9 mouse cellular contexts compared by ENCODE assay signal in the genomic region with DNA sequence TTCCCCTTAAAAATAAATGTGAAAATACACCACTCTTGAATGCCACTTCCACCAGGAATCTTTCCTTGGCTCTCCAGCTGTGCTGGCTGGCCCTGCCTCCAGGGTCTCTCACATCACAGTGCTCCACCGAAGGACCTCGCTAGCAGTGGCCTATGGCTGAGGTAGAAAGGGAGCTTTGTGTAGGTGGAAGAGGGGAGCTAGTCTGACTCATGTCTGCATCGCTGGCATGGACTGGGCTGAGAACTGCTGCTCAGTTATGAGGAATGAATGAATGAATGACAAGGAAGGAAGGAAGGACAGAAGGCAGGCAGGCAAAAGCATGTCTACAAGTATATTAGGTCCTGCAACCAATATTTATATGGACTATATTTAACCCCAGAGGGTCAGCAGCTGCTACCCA. TPM values are rescaled to one million over a fixed set of nuclear protein-coding genes. Genes with fewer than 3 reads are reported as not detected.
A peak's percentile ranks its signal among the peaks of the same experiment; 100 is the strongest.
DNase-seq lines count a peak whose midpoint lies in the region; ATAC-seq and TF ChIP-seq lines count a peak whose summit lies in the region.
"Had no signal": no experiment of that assay in that cellular context is flagged by ENCODE, and none has a peak within 500 bp of the region (broad histone marks: within the 10 kb centered on the region; RNA-seq: fewer than 3 reads in every experiment).

No protein-coding gene starts in this region.

- peak overlapping the region; percentile 17; the same call in 1 of the 2 replicates for H3K9ac ChIP-seq in liver, embryonic 16.5 days (ENCODE audit: low read depth, low read length)

- H3K4me3 ChIP-seq in left cerebral cortex, adult 2 months = no peak overlapping the region
- no peak overlapping the region for H3K4me3 ChIP-seq in brown adipose tissue, adult 24 weeks (ENCODE audit: insufficient read depth, low read depth, low read length)
- no peak overlapping the region for H3K4me3 ChIP-seq in liver, embryonic 16.5 days (ENCODE audit: low read depth, low read length)

- ATAC-seq in liver, embryonic 16.5 days (ENCODE audit: low read depth) = no peak

- no peak for DNase-seq in left cerebral cortex, adult 2 months (ENCODE audit: extremely low spot score in 1 of 2, low spot score in 2 of 2)
- no peak for DNase-seq in left cerebral cortex, postnatal 25 days (ENCODE audit: low spot score in 2 of 2)
- DNase-seq in fibroblast of lung, adult 2 months (ENCODE audit: low read depth) = peak; percentile 59
- DNase-seq in c-Kit-positive CD71-positive TER-119-positive erythroid progenitor cells, embryonic 14.5 days (ENCODE audit: low spot score) = no peak
- DNase-seq in gastrocnemius, adult 18-20 months (ENCODE audit: low spot score) = no peak
- DNase-seq: cerebellum, adult 11-12 months had no signal

- intact Hi-C loops in left cerebral cortex, adult 2 months (cut with DNase I) = no loop called here
- intact Hi-C loops in left cerebral cortex, postnatal 25 days (cut with DNase I) = no loop called here

- peaks cover 46% of the 10 kb centered on the region for H3K4me1 ChIP-seq in brown adipose tissue, adult 24 weeks (ENCODE audit: control insufficient read depth, insufficient read depth, insufficient read length, low read length)
- H3K4me1 ChIP-seq in liver, embryonic 16.5 days (ENCODE audit: control insufficient read depth, low read depth, low read length) = peaks cover 77% of the 10 kb centered on the region

- H3K27ac ChIP-seq in left cerebral cortex, adult 2 months = peak overlapping the region; percentile 63
- peak overlapping the region; percentile 49; the same call in 1 of the 2 replicates for H3K27ac ChIP-seq in brown adipose tissue, adult 24 weeks (replicated peaks; ENCODE audit: low read depth, low read length)
- peak overlapping the region; percentile 86 for H3K27ac ChIP-seq in liver, embryonic 16.5 days (ENCODE audit: low read length)

- 0 out of 2 replicates have a peak overlapping the region, but pooled peaks have one; percentile 45 for H3K4me2 ChIP-seq in liver, embryonic 16.5 days (ENCODE audit: low read depth, low read length)

- 47% methylated on average over 3 of the region's 3 CpGs for WGBS in liver, embryonic 16.5 days (ENCODE audit: insufficient replicate concordance)

- H3K9me3 ChIP-seq in liver, embryonic 16.5 days (replicated peaks; ENCODE audit: control insufficient read depth, low read length) = no peaks in the 10 kb centered on the region

- TF ChIP-seq CTCF in left cerebral cortex, adult 2 months (IDR thresholded peaks at IDR 0.05) = no peak

- no peaks in the 10 kb centered on the region for H3K36me3 ChIP-seq in liver, embryonic 16.5 days (ENCODE audit: control insufficient read depth, insufficient read depth)

- no peaks in the 10 kb centered on the region for H3K27me3 ChIP-seq in liver, embryonic 16.5 days (ENCODE audit: control insufficient read depth, insufficient read depth, low read depth, low read length)

RNA-seq across cellular contexts. Expression of gene Csk, which starts 16.2 kb away (rescaled TPM):
- total RNA-seq in left cerebral cortex, adult 2 months (2021) = 10 to 100 TPM; 32.9 to 39.6 TPM
- total RNA-seq in left cerebral cortex, postnatal 25 days (2021) = 10 to 100 TPM; 35.8 to 37.8 TPM
- polyA plus RNA-seq in brown adipose tissue, adult 24 weeks (2012; ENCODE audit: insufficient read depth, insufficient read length, missing spikeins) = 16.3 and 16.8 TPM in 2 replicates
- 13.3 and 13.5 TPM in 2 replicates for polyA plus RNA-seq in liver, embryonic 16.5 days (2015; fragmentation: Nextera tagmentation; extraction: Ambion mirVana)
- total RNA-seq in gastrocnemius, adult 18-20 months (2021) = 1 to 10 TPM; 6.4 to 9.8 TPM

RNA-seq across cellular contexts. Expression of gene Lman1l, which starts 16.7 kb away (rescaled TPM):
- not detected for total RNA-seq in left cerebral cortex, adult 2 months (2021)
- not detected for total RNA-seq in left cerebral cortex, postnatal 25 days (2021)
- not detected in 2 replicates for polyA plus RNA-seq in brown adipose tissue, adult 24 weeks (2012; ENCODE audit: insufficient read depth, insufficient read length, missing spikeins)
- polyA plus RNA-seq in liver, embryonic 16.5 days (2015; fragmentation: Nextera tagmentation; extraction: Ambion mirVana) = not detected in 2 replicates
- total RNA-seq in gastrocnemius, adult 18-20 months (2021) = not detected
- total RNA-seq: hematopoietic stem cell, adult 5-6 weeks had no signal

RNA-seq across cellular contexts. Expression of gene Cplx3, which starts 31.2 kb away (rescaled TPM):
- total RNA-seq in left cerebral cortex, adult 2 months (2021) = 1 to 10 TPM; 9.1 to 9.6 TPM
- total RNA-seq in left cerebral cortex, postnatal 25 days (2021) = 10 to 100 TPM; 11.0 to 17.4 TPM
- polyA plus RNA-seq in brown adipose tissue, adult 24 weeks (2012; ENCODE audit: insufficient read depth, insufficient read length, missing spikeins) = not detected in 2 replicates
- polyA plus RNA-seq in liver, embryonic 16.5 days (2015; fragmentation: Nextera tagmentation; extraction: Ambion mirVana) = not detected in 2 replicates
- total RNA-seq in gastrocnemius, adult 18-20 months (2021) = not detected

RNA-seq across cellular contexts. Expression of gene Cyp1a2, which starts 46.2 kb away (rescaled TPM):
- not detected for total RNA-seq in left cerebral cortex, adult 2 months (2021)
- total RNA-seq in left cerebral cortex, postnatal 25 days (2021) = not detected
- not detected in 2 replicates for polyA plus RNA-seq in brown adipose tissue, adult 24 weeks (2012; ENCODE audit: insufficient read depth, insufficient read length, missing spikeins)
- 0.12 TPM in 2 replicates for polyA plus RNA-seq in liver, embryonic 16.5 days (2015; fragmentation: Nextera tagmentation; extraction: Ambion mirVana)
- not detected for total RNA-seq in gastrocnemius, adult 18-20 months (2021)
- total RNA-seq: hematopoietic stem cell, adult 5-6 weeks had no signal

RNA-seq across cellular contexts. Expression of gene Ulk3, which starts 48.0 kb away (rescaled TPM):
- 10 to 100 TPM; 36.3 to 37.1 TPM for total RNA-seq in left cerebral cortex, adult 2 months (2021)
- 10 to 100 TPM; 25.5 to 34.4 TPM for total RNA-seq in left cerebral cortex, postnatal 25 days (2021)
- polyA plus RNA-seq in brown adipose tissue, adult 24 weeks (2012; ENCODE audit: insufficient read depth, insufficient read length, missing spikeins) = 3.6 and 5.1 TPM in 2 replicates
- polyA plus RNA-seq in liver, embryonic 16.5 days (2015; fragmentation: Nextera tagmentation; extraction: Ambion mirVana) = 5.2 and 5.5 TPM in 2 replicates
- total RNA-seq in gastrocnemius, adult 18-20 months (2021) = 1 to 10 TPM; 3.3 to 3.8 TPM

Comparison
In these comparisons a context has a peak if more than half of its experiments do, and no peak if none do; other contexts are left out.
1. RNA of gene Cplx3, which starts 31.2 kb away (total RNA-seq): 11.0 to 17.4 TPM in left cerebral cortex, postnatal 25 days and 9.1 to 9.6 TPM in left cerebral cortex, adult 2 months; not detected in gastrocnemius, adult 18-20 months; every median in the first group is over 10 times any median in the second.
2. Peak in every context shown above with its lines, with median percentiles within 50 percentile points of each other: H3K27ac ChIP-seq.